Mouse (Mus musculus): Measurements from ENCODE around the gene Zfp523.

Gene Zfp523

GRCm38 (mm10) chr17:28176775-28177539 is at the start of gene Zfp523:
Gene Zfp523, plus strand, starts transcription at chr17:28177129.
- DNase-seq (ENCODE audit: low read depth, low spot score), result peak; percentile 71

GRCm38 (mm10) chr17:28129796-28130195 is 47.1 kb upstream of the Zfp523 start:
- no peak for DNase-seq (ENCODE audit: low read depth, low spot score)

- no peak for DNase-seq (ENCODE audit: low read depth, low spot score)
Observed at GRCm38 (mm10) chr17:28130391-28131125, 46.4 kb upstream of the Zfp523 start.

GRCm38 (mm10) chr17:28131156-28131555 is 45.8 kb upstream of the Zfp523 start:
- no peak for DNase-seq (ENCODE audit: low read depth, low spot score)

GRCm38 (mm10) chr17:28133193-28133592 is 43.7 kb upstream of the Zfp523 start:
- no peak for DNase-seq (ENCODE audit: low read depth, low spot score)

- DNase-seq (ENCODE audit: low read depth, low spot score), result no peak
Observed at GRCm38 (mm10) chr17:28135496-28135895, 41.4 kb upstream of the Zfp523 start.

- no peak for DNase-seq (ENCODE audit: low read depth, low spot score)
Observed at GRCm38 (mm10) chr17:28136266-28136665, 40.7 kb upstream of the Zfp523 start.

- no peak for DNase-seq (ENCODE audit: low read depth, low spot score)
Observed at GRCm38 (mm10) chr17:28138013-28138412, 38.9 kb upstream of the Zfp523 start.

- no peak for DNase-seq (ENCODE audit: low read depth, low spot score)
Observed at GRCm38 (mm10) chr17:28138685-28139084, 38.2 kb upstream of the Zfp523 start.

- no peak for DNase-seq (ENCODE audit: low read depth, low spot score)
Observed at GRCm38 (mm10) chr17:28140431-28141204, 36.3 kb upstream of the Zfp523 start.

- no peak for DNase-seq (ENCODE audit: low read depth, low spot score)
Observed at GRCm38 (mm10) chr17:28141205-28141650, 35.7 kb upstream of the Zfp523 start.

- DNase-seq (ENCODE audit: low read depth, low spot score), result no peak
Observed at GRCm38 (mm10) chr17:28141771-28142699, 34.9 kb upstream of the Zfp523 start, which contains the start of gene Scube3. Gene Scube3, plus strand, starts transcription at chr17:28142141.

GRCm38 (mm10) chr17:28142700-28143610 is 34.0 kb upstream of the Zfp523 start:
- no peak for DNase-seq (ENCODE audit: low read depth, low spot score)

- no peak for DNase-seq (ENCODE audit: low read depth, low spot score)
Observed at GRCm38 (mm10) chr17:28143751-28144150, 33.2 kb upstream of the Zfp523 start.

GRCm38 (mm10) chr17:28144241-28144640 is 32.7 kb upstream of the Zfp523 start:
- DNase-seq (ENCODE audit: low read depth, low spot score), result no peak

- no peak for DNase-seq (ENCODE audit: low read depth, low spot score)
Observed at GRCm38 (mm10) chr17:28148288-28148687, 28.6 kb upstream of the Zfp523 start.

GRCm38 (mm10) chr17:28149734-28150133 is 27.2 kb upstream of the Zfp523 start:
- DNase-seq (ENCODE audit: low read depth, low spot score), result no peak

- no peak for DNase-seq (ENCODE audit: low read depth, low spot score)
Observed at GRCm38 (mm10) chr17:28150456-28150855, 26.5 kb upstream of the Zfp523 start.

GRCm38 (mm10) chr17:28153095-28153494 is 23.8 kb upstream of the Zfp523 start:
- DNase-seq (ENCODE audit: low read depth, low spot score), result no peak

GRCm38 (mm10) chr17:28154970-28155369 is 22.0 kb upstream of the Zfp523 start:
- no peak for DNase-seq (ENCODE audit: low read depth, low spot score)

All from WW6 (cell line).